Mouse (Mus musculus) c-Kit-negative CD71-positive TER-119-positive erythroid progenitor cells, embryonic 14.5 days (primary cell): ENCODE measurements around the gene Jph2.
A peak's percentile ranks its signal among the peaks of the same experiment; 100 is the strongest.
"Not testable (repeated sequence)": the region's sequence is repeated elsewhere in the genome, so short reads cannot be mapped to it uniquely, and the experiment has no call there.

ENCODE experiments used
- DNase-seq: peaks from one replicate; pipeline ENCODE4 v3.0.0-alpha.2; 2013; ENCODE audit warnings: low read depth, low spot score

The Jph2 gene

DNA sequence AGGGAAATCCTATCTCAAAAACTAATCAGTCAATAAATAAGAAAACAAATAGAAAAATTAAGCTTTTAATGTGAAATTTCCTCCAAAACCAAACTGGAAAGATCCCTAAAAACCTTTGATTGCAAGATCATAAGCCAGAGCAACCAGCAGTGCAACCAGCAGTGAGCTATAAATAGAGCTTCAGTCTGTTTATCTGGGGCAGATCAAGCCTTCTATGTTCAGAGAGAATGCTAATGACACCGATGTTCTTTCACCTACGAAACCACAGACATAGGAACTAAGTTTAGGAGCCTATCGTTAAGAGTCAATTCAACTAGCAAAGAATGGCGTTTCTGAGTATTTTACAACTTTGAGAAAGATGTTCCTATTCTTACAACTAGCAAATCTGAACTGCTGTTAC is 14.0 kb upstream of the Jph2 start:
- no peak for DNase-seq

- DNase-seq = not testable (repeated sequence)
These were observed 13.6 kb upstream of the Jph2 start for GRCm38 (mm10) chr2:163411344-163411743.

GRCm38 (mm10) chr2:163410211-163410610 is 12.4 kb upstream of the Jph2 start:
- DNase-seq = no peak

DNA sequence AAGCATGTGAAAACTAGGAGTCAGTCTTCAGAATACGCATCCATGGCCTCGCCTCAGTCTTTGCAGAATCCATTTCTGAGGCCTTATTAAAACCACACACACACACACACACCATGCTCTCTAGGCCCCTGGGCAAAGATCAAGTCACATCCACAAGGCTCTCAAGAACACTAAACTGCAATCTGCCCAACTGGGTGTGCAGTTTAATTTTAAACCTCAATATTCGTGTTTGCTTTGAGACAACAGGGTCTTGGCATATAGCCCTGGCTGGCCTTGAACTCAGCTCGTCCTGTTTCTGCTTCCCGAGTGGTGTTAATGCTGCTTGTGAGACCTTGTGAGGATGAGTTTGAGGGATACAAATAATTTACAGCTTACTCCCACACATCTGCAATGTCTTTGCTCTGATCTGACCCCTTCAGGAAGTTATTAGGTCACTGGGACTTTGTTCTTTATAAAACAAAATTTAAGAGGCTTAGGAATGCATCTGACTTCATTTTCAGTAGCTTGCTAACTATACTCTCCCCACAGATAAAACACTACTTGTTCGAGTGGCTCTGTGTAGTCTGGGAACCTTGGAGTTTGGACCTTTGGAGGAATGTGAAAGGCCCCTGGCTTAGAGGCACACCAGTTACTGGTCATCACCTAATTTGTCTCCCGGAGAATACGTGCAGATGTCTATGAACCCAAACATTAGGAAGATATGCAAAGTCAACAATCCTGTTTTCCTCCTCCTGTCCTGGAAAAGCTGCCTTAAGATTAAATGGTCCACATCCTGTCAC is 6.4 kb upstream of the Jph2 start:
- DNase-seq = no peak

GRCm38 (mm10) chr2:163401221-163401620 is 3.4 kb upstream of the Jph2 start:
- DNase-seq = peak; percentile 80

DNA sequence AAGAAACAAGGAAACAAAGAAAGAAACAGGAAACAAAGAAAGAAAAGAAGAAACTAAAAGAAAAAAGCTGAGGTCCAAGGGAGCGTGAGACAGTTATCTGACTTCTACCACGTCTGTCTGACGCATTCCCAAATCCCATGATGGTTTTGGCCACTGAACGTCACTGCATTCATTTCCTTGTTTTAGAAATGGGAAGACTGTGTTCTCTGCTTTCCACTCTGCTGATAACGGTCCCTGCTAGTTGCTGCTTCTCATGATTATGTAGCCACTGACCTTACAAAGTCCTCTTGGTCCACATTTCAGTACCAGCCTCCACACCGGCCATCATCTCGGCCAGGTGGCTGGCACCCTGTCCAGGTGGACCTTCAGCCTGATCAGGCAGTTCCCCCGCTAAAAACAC is 1.4 kb upstream of the Jph2 start:
- DNase-seq = no peak

- no peak for DNase-seq
These were observed 977 bp upstream of the Jph2 start for GRCm38 (mm10) chr2:163398770-163399169.

GRCm38 (mm10) chr2:163397071-163397470 is 722 bp downstream of the Jph2 start:
- no peak for DNase-seq

DNA sequence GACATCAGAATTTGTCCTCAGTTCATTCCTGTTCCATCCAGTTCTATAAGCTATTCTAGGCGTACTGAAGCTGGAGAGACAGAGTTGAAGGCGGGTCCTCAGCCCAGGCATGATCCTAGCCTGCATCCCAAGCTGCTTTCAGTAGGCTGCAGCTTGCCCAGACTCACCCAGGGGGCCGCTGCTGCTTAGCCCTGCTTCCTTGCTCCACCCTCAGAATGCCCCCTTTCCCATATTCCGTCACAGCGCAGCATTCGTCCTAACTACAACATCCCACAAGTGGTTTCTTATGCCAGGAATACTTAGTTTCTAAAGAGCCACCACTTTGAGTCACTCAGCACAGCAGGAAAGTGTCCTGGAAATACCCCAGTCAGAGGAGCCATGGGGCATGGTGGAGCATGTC is 2.8 kb downstream of the Jph2 start:
- no peak for DNase-seq

DNA sequence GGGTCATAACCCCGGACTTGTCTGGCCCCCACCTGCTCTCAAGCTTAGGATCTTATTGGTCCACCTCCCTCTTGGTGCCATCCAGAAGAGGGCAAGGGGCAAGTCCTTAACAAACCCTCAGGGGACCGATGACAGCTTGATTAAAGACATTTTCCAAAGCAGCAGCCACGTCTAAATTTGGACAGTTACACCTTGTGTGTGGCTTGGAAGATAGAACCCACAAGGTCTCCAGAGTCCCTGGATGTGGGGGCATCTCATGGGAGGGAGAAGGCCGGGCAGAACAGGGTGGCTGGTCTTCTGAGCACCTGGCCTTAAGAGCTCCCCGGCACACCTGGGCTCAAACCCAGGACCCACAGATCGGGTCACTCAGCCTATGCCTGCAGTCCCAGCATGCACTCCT is 3.8 kb downstream of the Jph2 start:
- no peak for DNase-seq

- DNase-seq = no peak
These were observed 4.6 kb downstream of the Jph2 start for GRCm38 (mm10) chr2:163393241-163393640.

DNA sequence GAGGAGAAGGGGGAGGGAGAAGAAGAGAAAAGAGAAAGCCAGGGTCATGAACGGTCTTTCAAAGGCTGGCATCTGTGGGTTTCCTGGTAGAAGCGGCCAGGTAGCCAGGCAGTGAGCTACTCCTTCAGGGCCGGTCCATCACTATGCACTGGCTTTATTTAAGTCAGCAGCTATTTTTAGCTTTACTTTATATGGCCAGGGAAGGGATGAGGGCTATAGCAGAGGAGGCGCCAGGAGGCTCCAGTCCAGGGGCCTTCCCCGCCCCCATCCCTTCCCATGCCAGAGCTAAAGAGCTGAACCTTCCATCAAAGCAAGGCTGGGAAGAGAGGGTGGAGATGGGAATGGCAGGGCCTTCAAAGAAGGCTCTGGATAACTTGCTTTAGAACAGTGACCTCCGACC is 5.4 kb downstream of the Jph2 start:
- DNase-seq = no peak

DNA sequence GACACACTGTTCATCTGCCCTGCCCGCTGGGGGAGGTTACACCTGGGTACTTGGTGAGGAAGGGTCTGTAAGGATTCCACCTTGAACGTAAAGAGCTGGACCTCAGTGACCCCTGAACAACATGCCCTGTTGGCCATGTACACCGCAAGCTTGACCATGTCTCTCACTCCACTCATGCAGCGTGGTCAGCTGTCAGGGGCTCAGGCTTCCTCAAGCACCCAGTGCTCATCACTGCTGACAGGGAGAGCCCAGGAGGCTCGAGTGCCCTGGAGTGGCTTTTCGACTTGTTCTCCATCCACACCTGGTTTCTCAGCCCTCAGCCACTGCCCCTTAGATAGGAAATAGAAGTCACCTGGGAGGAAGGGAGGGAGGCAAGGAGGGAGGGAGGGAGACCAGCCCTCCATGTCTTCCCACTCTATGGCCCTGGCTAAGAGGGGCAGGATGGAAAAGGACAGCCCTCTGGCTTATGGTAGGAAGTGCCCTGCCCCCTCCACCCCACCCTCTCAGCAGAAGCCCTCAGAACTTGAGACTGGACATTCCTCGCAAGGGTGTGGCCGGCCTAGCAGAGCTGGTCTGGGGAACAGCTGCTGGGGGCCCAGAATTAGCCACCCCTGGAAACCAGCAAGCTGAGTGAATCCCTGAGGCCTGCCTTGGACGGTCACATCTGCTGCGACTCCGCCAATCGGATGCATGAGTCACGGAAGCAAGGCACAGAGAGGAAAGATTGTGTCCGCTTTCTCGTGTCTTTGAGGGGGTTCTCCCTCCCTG is 11.2 kb downstream of the Jph2 start:
- DNase-seq = no peak

DNA sequence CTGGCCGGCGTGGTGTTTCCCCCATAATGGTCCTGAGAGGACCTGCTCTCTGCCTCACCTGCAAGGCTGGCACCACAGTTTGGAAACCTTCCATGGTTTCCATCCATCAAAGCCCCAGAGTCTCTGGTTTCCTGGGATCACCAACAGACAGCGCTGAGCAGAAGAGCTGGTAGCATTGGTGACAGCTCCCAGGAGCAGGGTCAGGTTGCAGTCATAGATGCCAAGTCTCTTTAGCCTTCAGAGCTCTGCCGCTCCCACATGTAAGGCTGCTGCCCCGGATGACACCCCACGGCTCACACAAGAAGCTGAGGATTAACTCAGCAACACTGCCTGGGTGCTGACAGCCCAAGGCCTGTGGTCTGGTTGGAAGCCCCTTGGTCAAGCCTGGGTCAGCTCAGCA is 12.7 kb downstream of the Jph2 start:
- DNase-seq = no peak

- DNase-seq = no peak
These were observed 16.5 kb downstream of the Jph2 start for GRCm38 (mm10) chr2:163381246-163381645.

- no peak for DNase-seq
These were observed 18.4 kb downstream of the Jph2 start for GRCm38 (mm10) chr2:163379366-163379765.

DNA sequence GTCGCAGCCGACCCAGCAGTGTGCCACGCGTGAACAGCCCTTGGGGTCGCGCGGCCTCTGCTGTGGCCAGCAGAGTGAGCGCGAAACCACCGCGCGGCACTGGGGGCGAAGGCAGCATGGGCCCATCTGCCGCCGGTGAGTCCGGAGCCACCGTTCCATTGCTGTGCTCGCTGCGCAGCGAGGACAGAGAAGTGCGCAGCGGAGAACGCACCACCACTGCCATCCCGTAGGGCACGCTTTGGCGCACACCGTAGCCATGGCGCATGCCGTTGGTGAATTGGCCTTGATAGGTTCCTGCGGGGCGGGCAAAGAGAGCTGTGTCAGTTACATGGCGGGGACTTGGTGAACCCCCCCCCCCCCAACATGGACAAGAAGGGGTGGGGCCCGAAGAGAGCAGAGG is 21.7 kb downstream of the Jph2 start:
- no peak for DNase-seq

DNA sequence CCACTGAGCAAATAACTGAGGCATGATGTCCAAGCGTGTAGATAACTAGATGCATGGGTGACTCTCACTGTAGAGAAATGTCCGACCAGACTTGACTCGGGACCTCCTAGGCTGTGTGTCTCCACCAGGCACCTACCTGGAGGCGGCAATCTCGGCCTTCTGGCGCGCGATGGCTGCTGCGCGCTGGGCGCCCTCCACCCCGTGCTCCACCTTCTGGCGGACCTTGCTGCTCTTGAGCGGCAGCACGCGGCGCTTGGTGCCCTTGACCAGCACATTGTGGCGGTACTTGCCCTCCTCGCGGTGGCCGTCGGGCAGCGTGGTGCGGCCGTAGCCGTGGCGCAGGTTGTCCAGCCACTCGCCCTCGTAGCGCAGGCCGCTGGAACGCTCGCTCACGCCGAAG is 22.3 kb downstream of the Jph2 start:
- no peak for DNase-seq

- DNase-seq = no peak
These were observed 25.2 kb downstream of the Jph2 start for GRCm38 (mm10) chr2:163372627-163373026.

GRCm38 (mm10) chr2:163370175-163370574 is 27.6 kb downstream of the Jph2 start:
- DNase-seq = no peak

- DNase-seq = no peak
These were observed 32.8 kb downstream of the Jph2 start for GRCm38 (mm10) chr2:163364785-163365541.
